Mouse (Mus musculus): ENCODE data around the gene Cyp4v3.
"Not testable (repeated sequence)": the region's sequence is repeated elsewhere in the genome, so short reads cannot be mapped to it uniquely, and the experiment has no call there.

The Cyp4v3 gene

GRCm38 (mm10) chr8:45332685-45333409 is at the start of gene Cyp4v3:
Gene Cyp4v3 (minus strand): TSS chr8:45333216.
- in situ Hi-C loops (cut with MboI, MseI) = no loop called here

- in situ Hi-C loops (cut with MboI, MseI) = no loop called here
Observed at GRCm38 (mm10) chr8:45381963-45382347, 48.9 kb upstream of the Cyp4v3 start, which contains the start of gene Fam149a. Gene Fam149a (minus strand): TSS chr8:45382291.

- in situ Hi-C loops (cut with MboI, MseI) = no loop called here
Observed at GRCm38 (mm10) chr8:45381075-45381962, 48.3 kb upstream of the Cyp4v3 start.

GRCm38 (mm10) chr8:45380598-45380997 is 47.6 kb upstream of the Cyp4v3 start:
- in situ Hi-C loops (cut with MboI, MseI) = no loop called here

GRCm38 (mm10) chr8:45374071-45374470 is 41.1 kb upstream of the Cyp4v3 start:
- in situ Hi-C loops (cut with MboI, MseI) = no loop called here

- in situ Hi-C loops (cut with MboI, MseI) = no loop called here
Observed at GRCm38 (mm10) chr8:45367154-45367553, 34.1 kb upstream of the Cyp4v3 start.

GRCm38 (mm10) chr8:45363220-45363619 is 30.2 kb upstream of the Cyp4v3 start:
- in situ Hi-C loops (cut with MboI, MseI) = no loop called here

- in situ Hi-C loops (cut with MboI, MseI) = no loop called here
Observed at GRCm38 (mm10) chr8:45362323-45362722, 29.3 kb upstream of the Cyp4v3 start.

- in situ Hi-C loops (cut with MboI, MseI) = no loop called here
Observed at GRCm38 (mm10) chr8:45359091-45359605, 26.1 kb upstream of the Cyp4v3 start.

GRCm38 (mm10) chr8:45358132-45358918 is 25.3 kb upstream of the Cyp4v3 start:
- in situ Hi-C loops (cut with MboI, MseI) = no loop called here

- in situ Hi-C loops (cut with MboI, MseI) = no loop called here
Observed at GRCm38 (mm10) chr8:45355809-45356208, 22.8 kb upstream of the Cyp4v3 start.

GRCm38 (mm10) chr8:45345031-45345430 is 12.0 kb upstream of the Cyp4v3 start:
- in situ Hi-C loops (cut with MboI, MseI) = loop anchor here (10.0 kb wide), 1 partner anchor 600 kb away; no protein-coding TSS in a partner anchor

GRCm38 (mm10) chr8:45344298-45344697 is 11.3 kb upstream of the Cyp4v3 start:
- in situ Hi-C loops (cut with MboI, MseI) = loop anchor here (10.0 kb wide), 1 partner anchor 601 kb away; no protein-coding TSS in a partner anchor

- in situ Hi-C loops (cut with MboI, MseI) = loop anchor here (10.0 kb wide), 1 partner anchor 603 kb away; no protein-coding TSS in a partner anchor
Observed at GRCm38 (mm10) chr8:45341630-45342628, 8.9 kb upstream of the Cyp4v3 start.

GRCm38 (mm10) chr8:45333493-45333892 is 477 bp upstream of the Cyp4v3 start:
- in situ Hi-C loops (cut with MboI, MseI) = no loop called here

GRCm38 (mm10) chr8:45330856-45331255 is 2.2 kb downstream of the Cyp4v3 start:
- in situ Hi-C loops (cut with MboI, MseI) = no loop called here

GRCm38 (mm10) chr8:45329206-45329980 is 3.6 kb downstream of the Cyp4v3 start:
- in situ Hi-C loops (cut with MboI, MseI) = no loop called here

- in situ Hi-C loops (cut with MboI, MseI) = not testable (repeated sequence)
Observed at GRCm38 (mm10) chr8:45327076-45327475, 5.9 kb downstream of the Cyp4v3 start.

- in situ Hi-C loops (cut with MboI, MseI) = no loop called here
Observed at GRCm38 (mm10) chr8:45324151-45324550, 8.9 kb downstream of the Cyp4v3 start.
